Mouse (Mus musculus) heart, embryonic 10.5 days (tissue): ENCODE results near the gene Tanc2. TPM values are rescaled to one million over a fixed set of nuclear protein-coding genes. Genes with fewer than 3 reads are reported as not detected.

Experiments
- DNase-seq: peaks from one replicate; pipeline ENCODE4 v3.0.0-alpha.2; 2017; ENCODE audit warnings: low spot score
- H3K27ac ChIP-seq: fragments of 300-500 bp; sonication (generic); 2 replicates; pipeline ENCODE4 v1.5.1; 2016; ENCODE audit warnings: mild to moderate bottlenecking
- H3K27me3 ChIP-seq: fragments of 300-500 bp; sonication (generic); 2 replicates; pipeline ENCODE4 v1.6.1; 2016; ENCODE audit warnings: mild to moderate bottlenecking; ENCODE audit not compliant: poor library complexity, insufficient read depth, severe bottlenecking
- H3K36me3 ChIP-seq: fragments of 300-500 bp; sonication (generic); 2 replicates; pipeline ENCODE4 v1.6.1; 2016; ENCODE audit warnings: mild to moderate bottlenecking, moderate library complexity
- H3K4me1 ChIP-seq: fragments of 300-500 bp; sonication (generic); 2 replicates; pipeline ENCODE4 v1.6.1; 2016; ENCODE audit warnings: mild to moderate bottlenecking
- H3K4me3 ChIP-seq: fragments of 300-500 bp; sonication (generic); 2 replicates; pipeline ENCODE4 v1.5.1; 2016; ENCODE audit warnings: mild to moderate bottlenecking, moderate library complexity
- H3K9me3 ChIP-seq: fragments of 300-500 bp; sonication (generic); 2 replicates; pipeline ENCODE4 v1.6.1; 2016; ENCODE audit warnings: mild to moderate bottlenecking, moderate library complexity
- whole genome bisulfite sequencing: fragments of 180-500 bp; shearing (Covaris S2); methylation state at CpG from one replicate; pipeline ENCODE4 v1.1.7; 2016; 5-methylcytosine and 5-hydroxymethylcytosine counted together
- polyA plus RNA-seq: library from polyadenylated mRNA; unstranded; fragments of >200 nt; fragmentation: Nextera tagmentation; extraction: Ambion mirVana; gene quantifications from 2 replicates; pipeline ENCODE4 v1.2.1, GENCODE M21; 2016

Gene Tanc2
- polyA plus RNA-seq, 1 experiment from 2014 or later = 17.1 TPM

- DNase-seq = no peak
- peaks cover 90% of the 10 kb centered on the region for H3K27me3 ChIP-seq
- peak overlapping the region; percentile 81 for H3K4me3 ChIP-seq
- WGBS = 4% methylated on average over 47 of the region's 47 CpGs
- no peaks in the 10 kb centered on the region for H3K9me3 ChIP-seq
- H3K27ac ChIP-seq = peak overlapping the region; percentile 85
- peaks cover 29% of the 10 kb centered on the region for H3K4me1 ChIP-seq
- H3K36me3 ChIP-seq = no peaks in the 10 kb centered on the region
These were observed 353.6 kb downstream of the Tanc2 start for GRCm38 (mm10) chr11:105943133-105944102.

GRCm38 (mm10) chr11:105944126-105944621 lies 354.4 kb downstream of the Tanc2 start:
- peaks cover 87% of the 10 kb centered on the region for H3K27me3 ChIP-seq
- peak; percentile 89 for DNase-seq
- H3K4me1 ChIP-seq = peaks cover 30% of the 10 kb centered on the region
- no peaks in the 10 kb centered on the region for H3K36me3 ChIP-seq
- no peaks in the 10 kb centered on the region for H3K9me3 ChIP-seq
- peak overlapping the region; percentile 85 for H3K27ac ChIP-seq
- under 1% methylated on average over 53 of the region's 59 CpGs for WGBS
- peak overlapping the region; percentile 81 for H3K4me3 ChIP-seq

- peaks cover 30% of the 10 kb centered on the region for H3K4me1 ChIP-seq
- 64% methylated on average over 16 of the region's 16 CpGs for WGBS
- H3K4me3 ChIP-seq = peak overlapping the region; percentile 81
- H3K9me3 ChIP-seq = no peaks in the 10 kb centered on the region
- H3K27ac ChIP-seq = peak overlapping the region; percentile 85
- H3K27me3 ChIP-seq = peaks cover 86% of the 10 kb centered on the region
- no peaks in the 10 kb centered on the region for H3K36me3 ChIP-seq
- no peak for DNase-seq
These were observed 355.2 kb downstream of the Tanc2 start for GRCm38 (mm10) chr11:105944770-105945672.

GRCm38 (mm10) chr11:105946694-105947154 lies 356.9 kb downstream of the Tanc2 start:
- WGBS = 39% methylated on average over 11 of the region's 11 CpGs
- H3K27me3 ChIP-seq = peaks cover 73% of the 10 kb centered on the region
- H3K4me3 ChIP-seq = no peak overlapping the region

GRCm38 (mm10) chr11:105948255-105948654 lies 358.5 kb downstream of the Tanc2 start:
- Histone ChIP-seq H3K4me1 (peaks cover 30% of the 10 kb centered on the region), H3K4me3 (no peak overlapping the region), H3K9me3 (no peaks in the 10 kb centered on the region), H3K27ac (no peak overlapping the region), H3K36me3 (no peaks in the 10 kb centered on the region), H3K27me3 (peaks cover 73% of the 10 kb centered on the region)
- no peak for DNase-seq
- 65% methylated on average over 2 of the region's 2 CpGs for WGBS

More at GRCm38 (mm10) chr11:105946694-105947154, 356.9 kb downstream of the Tanc2 start:
- no peaks in the 10 kb centered on the region for H3K9me3 ChIP-seq
- DNase-seq = no peak
- no peaks in the 10 kb centered on the region for H3K36me3 ChIP-seq
- peaks cover 33% of the 10 kb centered on the region for H3K4me1 ChIP-seq
- H3K27ac ChIP-seq = no peak overlapping the region; the same call in 1 of the 2 replicates

GRCm38 (mm10) chr11:105950519-105950918 lies 360.7 kb downstream of the Tanc2 start:
- H3K4me3 ChIP-seq = no peak overlapping the region
- peaks cover 56% of the 10 kb centered on the region for H3K27me3 ChIP-seq
- H3K4me1 ChIP-seq = 0 out of 2 replicates have a peak, but pooled peaks cover 10% of the 10 kb centered on the region
- 45% methylated on average over 4 of the region's 4 CpGs for WGBS
- no peaks in the 10 kb centered on the region for H3K9me3 ChIP-seq
- no peak overlapping the region for H3K27ac ChIP-seq
- H3K36me3 ChIP-seq = no peaks in the 10 kb centered on the region
- DNase-seq = no peak

- Histone ChIP-seq H3K36me3 (no peaks in the 10 kb centered on the region), H3K27me3 (peaks cover 46% of the 10 kb centered on the region), H3K4me1 (0 out of 2 replicates have a peak, but pooled peaks cover 10% of the 10 kb centered on the region), H3K9me3 (no peaks in the 10 kb centered on the region), H3K4me3 (no peak overlapping the region), H3K27ac (no peak overlapping the region)
- no peak for DNase-seq
- WGBS = 60% methylated on average over 3 of the region's 3 CpGs
These were observed 361.8 kb downstream of the Tanc2 start for GRCm38 (mm10) chr11:105951601-105952044.

- H3K27me3 ChIP-seq = peaks cover 42% of the 10 kb centered on the region; the same call in 1 of the 2 replicates
- H3K27ac ChIP-seq = no peak overlapping the region
- H3K36me3 ChIP-seq = no peaks in the 10 kb centered on the region
- H3K9me3 ChIP-seq = no peaks in the 10 kb centered on the region
- no peak for DNase-seq
- WGBS = 81% methylated on average over 9 of the region's 9 CpGs
- no peak overlapping the region for H3K4me3 ChIP-seq
- 0 out of 2 replicates have a peak, but pooled peaks cover 11% of the 10 kb centered on the region for H3K4me1 ChIP-seq
These were observed 362.3 kb downstream of the Tanc2 start for GRCm38 (mm10) chr11:105952111-105952510.

GRCm38 (mm10) chr11:105952911-105953386 lies 363.2 kb downstream of the Tanc2 start, which contains the start of gene Cyb561:
Gene Cyb561 (minus strand): TSS chr11:105953336.
- no peak within 1 kb of the TSS for H3K27ac ChIP-seq

GRCm38 (mm10) chr11:105953402-105953801 lies 363.6 kb downstream of the Tanc2 start:
- DNase-seq = no peak

More at GRCm38 (mm10) chr11:105952911-105953386, 363.2 kb downstream of the Tanc2 start, which contains the start of gene Cyb561:
- no peak for DNase-seq
- no peak within 1 kb of the TSS for H3K4me3 ChIP-seq
- no peaks in the 10 kb centered on the region for H3K36me3 ChIP-seq
- 0 out of 2 replicates have a peak, but pooled peaks cover 10% of the 10 kb centered on the region for H3K4me1 ChIP-seq
- peaks cover 36% of the 10 kb centered on the region; the same call in 1 of the 2 replicates for H3K27me3 ChIP-seq
- no peaks in the 10 kb centered on the region for H3K9me3 ChIP-seq
- 75% methylated on average over 12 of the region's 12 CpGs for WGBS

GRCm38 (mm10) chr11:105955815-105956430 lies 366.1 kb downstream of the Tanc2 start:
- Histone ChIP-seq H3K36me3 (no peaks in the 10 kb centered on the region), H3K27me3 (peaks cover 20% of the 10 kb centered on the region; the same call in 1 of the 2 replicates), H3K4me1 (peaks cover 14% of the 10 kb centered on the region), H3K4me3 (no peak overlapping the region), H3K27ac (no peak overlapping the region), H3K9me3 (no peaks in the 10 kb centered on the region)
- DNase-seq = no peak
- 87% methylated on average over 28 of the region's 28 CpGs for WGBS

More at GRCm38 (mm10) chr11:105953402-105953801, 363.6 kb downstream of the Tanc2 start:
- H3K4me1 ChIP-seq = 0 out of 2 replicates have a peak, but pooled peaks cover 8% of the 10 kb centered on the region
- H3K4me3 ChIP-seq = no peak overlapping the region
- H3K9me3 ChIP-seq = no peaks in the 10 kb centered on the region
- peaks cover 32% of the 10 kb centered on the region; the same call in 1 of the 2 replicates for H3K27me3 ChIP-seq
- 66% methylated on average over 6 of the region's 6 CpGs for WGBS
- no peaks in the 10 kb centered on the region for H3K36me3 ChIP-seq
- no peak overlapping the region for H3K27ac ChIP-seq
